Mouse (Mus musculus) liver, postnatal 0 days (tissue): ENCODE data around the gene Hist1h4h.

ENCODE experiments used
- CTCF ChIP-seq: sonication (generic); IDR thresholded peaks from 2 replicates; pipeline ENCODE4 v1.5.1; 2016; ENCODE audit warnings: antibody characterized with exemption, low read depth
- EP300 ChIP-seq: IDR thresholded peaks from 2 replicates; pipeline ENCODE4 v1.6.1; 2016; ENCODE audit warnings: antibody characterized with exemption, low read depth, mild to moderate bottlenecking

DNA sequence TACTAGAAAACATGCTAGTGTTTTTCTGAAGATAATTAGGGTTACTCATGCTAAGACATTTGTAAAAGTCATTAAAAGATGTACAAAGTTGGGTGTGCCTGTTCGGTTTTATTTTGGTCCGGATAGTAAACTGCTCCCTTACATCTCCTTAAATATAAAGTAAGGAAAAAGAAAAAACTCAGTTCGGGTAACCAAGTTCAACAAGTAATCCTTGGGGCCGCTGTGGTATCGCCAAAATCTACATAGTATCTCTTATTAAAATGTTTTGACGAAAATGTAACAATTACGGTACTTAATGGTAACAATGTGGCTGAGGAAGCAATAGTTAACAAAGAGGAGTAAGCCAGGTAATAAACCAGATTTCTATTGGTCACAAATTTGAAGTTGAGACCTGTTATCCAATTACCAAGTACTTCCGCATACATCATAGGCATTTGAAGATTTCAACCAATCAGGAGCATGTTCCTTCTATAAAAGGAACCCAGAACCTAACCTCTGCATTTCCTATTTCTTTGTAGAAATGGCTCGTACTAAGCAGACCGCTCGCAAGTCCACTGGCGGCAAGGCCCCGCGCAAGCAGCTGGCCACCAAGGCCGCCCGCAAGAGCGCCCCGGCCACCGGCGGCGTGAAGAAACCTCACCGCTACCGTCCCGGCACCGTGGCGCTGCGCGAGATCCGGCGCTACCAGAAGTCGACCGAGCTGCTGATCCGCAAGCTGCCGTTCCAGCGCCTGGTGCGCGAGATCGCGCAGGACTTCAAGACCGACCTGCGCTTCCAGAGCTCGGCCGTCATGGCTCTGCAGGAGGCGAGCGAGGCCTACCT lies 13.3 kb downstream of the Hist1h4h start, which contains the start of gene Hist1h3f:
- TF ChIP-seq CTCF: no peak
- TF ChIP-seq EP300: peak; percentile 64
